30 mouse cellular contexts compared by ENCODE assay signal in the genomic region with DNA sequence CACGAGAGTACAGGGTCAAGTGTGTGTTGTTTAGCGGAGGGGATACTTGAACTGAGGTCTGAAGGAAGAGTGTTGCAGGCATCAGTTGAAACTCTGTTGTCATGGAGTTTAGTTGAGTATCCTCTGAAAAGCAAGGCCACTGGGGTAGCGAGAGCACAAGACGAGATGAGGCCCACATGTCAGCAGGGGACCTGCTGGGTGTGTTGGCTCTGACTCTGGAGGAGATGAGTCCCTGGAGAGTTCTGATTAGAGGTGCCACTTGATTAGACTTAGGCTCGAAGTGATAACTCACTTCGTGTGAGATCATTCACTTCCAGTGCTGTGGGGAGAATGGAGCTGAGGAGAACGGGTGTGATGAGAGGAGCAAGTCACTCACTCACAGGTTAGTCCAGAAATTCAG. TPM values are rescaled to one million over a fixed set of nuclear protein-coding genes. Genes with fewer than 3 reads are reported as not detected.
"Had no signal": no experiment of that assay in that cellular context is flagged by ENCODE, and none has a peak within 500 bp of the region (broad histone marks: within the 10 kb centered on the region; RNA-seq: fewer than 3 reads in every experiment).

No protein-coding gene starts in this region.

- H3K27me3 ChIP-seq: limb, embryonic 13.5 days; neural tube, embryonic 12.5 days; neural tube, embryonic 15.5 days had no signal

- H3K27ac ChIP-seq: limb, embryonic 10.5 days; limb, embryonic 13.5 days; macrophage; neural tube, embryonic 12.5 days; neural tube, embryonic 15.5 days; stomach, postnatal 0 days had no signal

- H3K4me1 ChIP-seq: limb, embryonic 10.5 days; limb, embryonic 13.5 days; megakaryocyte, embryonic 14.5 days; neural tube, embryonic 12.5 days; neural tube, embryonic 15.5 days had no signal

- H3K4me2 ChIP-seq: limb, embryonic 13.5 days; lung, embryonic 14.5 days; midbrain, embryonic 11.5 days; neural tube, embryonic 12.5 days; neural tube, embryonic 15.5 days had no signal

- H3K36me3 ChIP-seq: limb, embryonic 10.5 days; limb, embryonic 13.5 days; neural tube, embryonic 12.5 days; neural tube, embryonic 15.5 days had no signal

- DNase-seq: kidney, adult 11 months; kidney, adult 8-10 months; kidney, postnatal 14 days; kidney, postnatal 4 days; lung, embryonic 14.5 days; midbrain, embryonic 14.5 days; right cerebral cortex, adult 18-20 months; right cerebral cortex, postnatal 14 days; right cerebral cortex, postnatal 4 days; thymus, adult 2 months; thymus, postnatal 36 days had no signal

- H3K9me3 ChIP-seq: limb, embryonic 10.5 days; limb, embryonic 13.5 days; megakaryocyte, embryonic 14.5 days; neural tube, embryonic 12.5 days; neural tube, embryonic 15.5 days had no signal

- H3K4me3 ChIP-seq: limb, embryonic 10.5 days; limb, embryonic 13.5 days; megakaryocyte, embryonic 14.5 days; neural tube, embryonic 12.5 days; neural tube, embryonic 15.5 days had no signal

- ATAC-seq: lung, postnatal 0 days had no signal

- H3K9ac ChIP-seq: limb, embryonic 13.5 days; lung, embryonic 14.5 days; neural tube, embryonic 12.5 days; neural tube, embryonic 15.5 days had no signal

RNA-seq across cellular contexts. Expression of gene Gm37419, which starts 37.2 kb away (rescaled TPM):
- total RNA-seq: layer of hippocampus, adult 18-20 months; layer of hippocampus, postnatal 14 days; left cerebral cortex, adult 18-20 months; left cerebral cortex, postnatal 25 days; liver, adult 2 months; midbrain, postnatal 0 days had no signal
- polyA plus RNA-seq: intestine, embryonic 14.5 days; kidney, embryonic 16.5 days; limb, embryonic 10.5 days; limb, embryonic 13.5 days; liver, adult 2 months; lung, embryonic 14.5 days; lung, postnatal 0 days; macrophage; midbrain, embryonic 11.5 days; midbrain, embryonic 14.5 days; midbrain, postnatal 0 days; neural tube, embryonic 12.5 days; neural tube, embryonic 15.5 days; stomach, embryonic 14.5 days; stomach, postnatal 0 days; thymus, adult 2 months; urinary bladder, adult 2 months had no signal
